Comparison of ENCODE assay signal across 9 mouse cellular contexts in the genomic region with DNA sequence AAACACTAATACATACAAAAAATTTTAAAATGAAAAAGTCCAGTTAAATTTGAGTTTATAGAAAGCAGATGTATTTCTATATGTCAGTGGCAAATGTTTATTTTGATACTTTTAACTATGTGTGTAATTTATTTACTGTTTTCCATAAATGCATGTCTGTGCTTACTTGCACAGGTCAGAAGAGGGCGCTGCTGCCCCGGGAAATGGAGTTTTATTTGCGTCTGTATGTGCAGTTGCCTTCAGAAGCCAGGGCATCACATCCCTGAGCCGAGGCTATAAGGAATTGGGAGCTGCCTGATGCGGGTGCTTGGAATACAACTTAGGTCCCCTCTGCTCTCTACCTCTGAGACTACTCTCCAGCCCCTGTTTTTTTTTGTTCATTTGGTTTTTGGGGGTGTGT. TPM values are rescaled to one million over a fixed set of nuclear protein-coding genes. Genes with fewer than 3 reads are reported as not detected.
A peak's percentile ranks its signal among the peaks of the same experiment; 100 is the strongest.
DNase-seq lines count a peak whose midpoint lies in the region; ATAC-seq lines count a peak whose summit lies in the region.
"Had no signal": no experiment of that assay in that cellular context is flagged by ENCODE, and none has a peak within 500 bp of the region (broad histone marks: within the 10 kb centered on the region; RNA-seq: fewer than 3 reads in every experiment).

No protein-coding gene starts in this region.

- intact Hi-C loops in heart, postnatal 36 days (cut with DNase I) = loop anchor here (1.0 to 10.0 kb wide), 2 partner anchors 63 to 756 kb away; a partner anchor contains a TSS

- no peak overlapping the region for H3K4me3 ChIP-seq in kidney, embryonic 16.5 days (ENCODE audit: low read length)
- no peak overlapping the region for H3K4me3 ChIP-seq in limb, embryonic 10.5 days
- H3K4me3 ChIP-seq: neural tube, embryonic 12.5 days had no signal

- no peak for ATAC-seq in kidney, embryonic 16.5 days (ENCODE audit: low FRiP score, low TSS enrichment)

- no peak overlapping the region for H3K4me2 ChIP-seq in kidney, embryonic 16.5 days (replicated peaks; ENCODE audit: low read depth, low read length)
- H3K4me2 ChIP-seq: neural tube, embryonic 12.5 days had no signal

- H3K9ac ChIP-seq in kidney, embryonic 16.5 days (replicated peaks; ENCODE audit: low read length) = no peak overlapping the region
- H3K9ac ChIP-seq: neural tube, embryonic 12.5 days had no signal

- H3K36me3 ChIP-seq in kidney, embryonic 16.5 days (ENCODE audit: insufficient read depth, low read length) = no peaks in the 10 kb centered on the region
- H3K36me3 ChIP-seq in limb, embryonic 10.5 days = no peaks in the 10 kb centered on the region
- H3K36me3 ChIP-seq: neural tube, embryonic 12.5 days had no signal

- peak; percentile 56 to 67 for DNase-seq in kidney, adult 8-10 months
- DNase-seq in MEL-GATA-1-ER (ENCODE audit: extremely low read depth, low read depth) = peak; percentile 57
- DNase-seq in cerebellum, adult 8-10 months = peak; percentile 81
- peak; percentile 63 to 75 for DNase-seq in heart, postnatal 36 days
- peak; percentile 78 for DNase-seq in limb, embryonic 10.5 days (ENCODE audit: low spot score)
- peak; percentile 67 for DNase-seq in neural tube, embryonic 10.5 days (ENCODE audit: extremely low spot score, low spot score)
- DNase-seq in urinary bladder, postnatal 4 days (ENCODE audit: low spot score in 2 of 2) = no peak

- H3K27ac ChIP-seq in kidney, embryonic 16.5 days (ENCODE audit: low read length) = no peak overlapping the region
- no peak overlapping the region for H3K27ac ChIP-seq in limb, embryonic 10.5 days
- H3K27ac ChIP-seq: neural tube, embryonic 12.5 days had no signal

- H3K9me3 ChIP-seq in kidney, embryonic 16.5 days (ENCODE audit: low read length) = no peaks in the 10 kb centered on the region
- no peaks in the 10 kb centered on the region for H3K9me3 ChIP-seq in limb, embryonic 10.5 days (replicated peaks)
- H3K9me3 ChIP-seq: neural tube, embryonic 12.5 days had no signal

- WGBS in kidney, embryonic 16.5 days = 6% methylated on average over 5 of the region's 5 CpGs
- 4% methylated on average over 5 of the region's 5 CpGs for WGBS in limb, embryonic 10.5 days

- H3K4me1 ChIP-seq in kidney, embryonic 16.5 days (ENCODE audit: insufficient read depth, low read length) = peaks cover 4% of the 10 kb centered on the region; the same call in 1 of the 2 replicates
- peaks cover 24% of the 10 kb centered on the region for H3K4me1 ChIP-seq in limb, embryonic 10.5 days

- peaks cover 37% of the 10 kb centered on the region for H3K27me3 ChIP-seq in kidney, embryonic 16.5 days (ENCODE audit: insufficient read depth, low read length)
- peaks cover 55% of the 10 kb centered on the region for H3K27me3 ChIP-seq in limb, embryonic 10.5 days (ENCODE audit: low read depth, poor library complexity, severe bottlenecking)

RNA-seq across cellular contexts. Expression of a gene that starts 3.6 kb away (rescaled TPM):
- polyA plus RNA-seq in kidney, embryonic 16.5 days (2015; fragmentation: Nextera tagmentation; extraction: Ambion mirVana) = 0.99 and 1.9 TPM in 2 replicates
- total RNA-seq in heart, postnatal 36 days (2021) = not detected
- polyA plus RNA-seq in limb, embryonic 10.5 days (2016; fragmentation: Nextera tagmentation; extraction: Ambion mirVana) = 1.1 and 1.2 TPM in 2 replicates

RNA-seq across cellular contexts. Expression of a gene that starts 14.5 kb away (rescaled TPM):
- 0.27 and 0.62 TPM in 2 replicates for polyA plus RNA-seq in kidney, embryonic 16.5 days (2015; fragmentation: Nextera tagmentation; extraction: Ambion mirVana)
- not detected for total RNA-seq in heart, postnatal 36 days (2021)
- not detected in 2 replicates for polyA plus RNA-seq in limb, embryonic 10.5 days (2016; fragmentation: Nextera tagmentation; extraction: Ambion mirVana)
- polyA plus RNA-seq: neural tube, embryonic 12.5 days had no signal

RNA-seq across cellular contexts. Expression of a gene that starts 23.5 kb away (rescaled TPM):
- 36.1 and 41.3 TPM in 2 replicates for polyA plus RNA-seq in kidney, embryonic 16.5 days (2015; fragmentation: Nextera tagmentation; extraction: Ambion mirVana)
- 10 to 100 TPM; 72.7 to 79.5 TPM for total RNA-seq in heart, postnatal 36 days (2021)
- polyA plus RNA-seq in limb, embryonic 10.5 days (2016; fragmentation: Nextera tagmentation; extraction: Ambion mirVana) = 8.7 and 13.9 TPM in 2 replicates

RNA-seq across cellular contexts. Expression of a gene that starts 29.8 kb away (rescaled TPM):
- polyA plus RNA-seq in kidney, embryonic 16.5 days (2015; fragmentation: Nextera tagmentation; extraction: Ambion mirVana) = not detected in 2 replicates
- total RNA-seq in heart, postnatal 36 days (2021) = not detected
- not detected in 2 replicates for polyA plus RNA-seq in limb, embryonic 10.5 days (2016; fragmentation: Nextera tagmentation; extraction: Ambion mirVana)

RNA-seq across cellular contexts. Expression of a gene that starts 36.9 kb away (rescaled TPM):
- 20.2 and 23.5 TPM in 2 replicates for polyA plus RNA-seq in kidney, embryonic 16.5 days (2015; fragmentation: Nextera tagmentation; extraction: Ambion mirVana)
- 1 to 10 TPM; 3.3 to 5.1 TPM for total RNA-seq in heart, postnatal 36 days (2021)
- polyA plus RNA-seq in limb, embryonic 10.5 days (2016; fragmentation: Nextera tagmentation; extraction: Ambion mirVana) = 19.2 and 23.7 TPM in 2 replicates

Comparison
In these comparisons a context has a peak if more than half of its experiments do, and no peak if none do; other contexts are left out.
1. DNase-seq: peak in kidney, adult 8-10 months (2 of 2), MEL-GATA-1-ER (single experiment), cerebellum, adult 8-10 months (single experiment), heart, postnatal 36 days (2 of 2), limb, embryonic 10.5 days (single experiment) and neural tube, embryonic 10.5 days (single experiment); none in urinary bladder, postnatal 4 days (0 of 2).